In the genomic region with DNA sequence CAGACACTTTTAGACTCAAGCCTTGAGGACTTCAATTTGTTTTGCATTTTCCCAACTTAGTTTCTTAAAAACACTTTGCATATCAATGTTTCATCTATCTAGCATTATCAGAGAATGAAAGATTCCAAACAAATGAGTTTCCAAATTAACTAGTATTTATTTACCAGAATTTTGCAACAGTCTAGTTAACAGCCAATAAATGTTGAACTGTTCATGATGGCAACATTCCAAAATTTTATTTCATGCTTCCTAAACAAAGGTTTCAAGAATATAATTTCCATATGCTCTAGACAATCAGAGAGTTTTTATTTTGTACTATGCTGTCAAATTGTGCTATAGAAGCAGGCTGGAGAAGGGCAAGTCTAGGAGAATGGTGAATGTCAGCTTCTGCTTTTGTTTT, we compare ENCODE assay signal across 25 mouse cellular contexts. TPM values are rescaled to one million over a fixed set of nuclear protein-coding genes. Genes with fewer than 3 reads are reported as not detected.
DNase-seq lines count a peak whose midpoint lies in the region; ATAC-seq and TF ChIP-seq lines count a peak whose summit lies in the region.
"Had no signal": no experiment of that assay in that cellular context is flagged by ENCODE, and none has a peak within 500 bp of the region (broad histone marks: within the 10 kb centered on the region; RNA-seq: fewer than 3 reads in every experiment).

No protein-coding gene starts in this region.

- H3K4me1 ChIP-seq in embryonic facial prominence, embryonic 13.5 days: peaks cover 18% of the 10 kb centered on the region
- no peaks in the 10 kb centered on the region for H3K4me1 ChIP-seq in embryonic facial prominence, embryonic 10.5 days
- no peaks in the 10 kb centered on the region for H3K4me1 ChIP-seq in lung, embryonic 14.5 days (ENCODE audit: insufficient read depth)
- H3K4me1 ChIP-seq in lung, embryonic 16.5 days (replicated peaks; ENCODE audit: control insufficient read depth, insufficient read depth, low read length): no peaks in the 10 kb centered on the region
- H3K4me1 ChIP-seq: forebrain, embryonic 10.5 days; forebrain, embryonic 12.5 days had no signal

- H3K27me3 ChIP-seq in embryonic facial prominence, embryonic 13.5 days: no peaks in the 10 kb centered on the region
- no peaks in the 10 kb centered on the region for H3K27me3 ChIP-seq in embryonic facial prominence, embryonic 10.5 days (replicated peaks; ENCODE audit: low read depth, poor library complexity, severe bottlenecking)
- H3K27me3 ChIP-seq in lung, embryonic 14.5 days (ENCODE audit: insufficient read depth, low read length): no peaks in the 10 kb centered on the region
- no peaks in the 10 kb centered on the region for H3K27me3 ChIP-seq in lung, embryonic 16.5 days (ENCODE audit: control insufficient read depth, insufficient read depth, low read depth, low read length)
- H3K27me3 ChIP-seq: CH12.LX; forebrain, embryonic 12.5 days; Patski had no signal

- H3K4me2 ChIP-seq in embryonic facial prominence, embryonic 13.5 days: no peak overlapping the region
- no peak overlapping the region for H3K4me2 ChIP-seq in lung, embryonic 14.5 days
- H3K4me2 ChIP-seq in lung, embryonic 16.5 days (ENCODE audit: low read depth, low read length): no peak overlapping the region
- H3K4me2 ChIP-seq: forebrain, embryonic 12.5 days had no signal

- H3K9me3 ChIP-seq in embryonic facial prominence, embryonic 13.5 days: no peaks in the 10 kb centered on the region
- H3K9me3 ChIP-seq in embryonic facial prominence, embryonic 10.5 days: no peaks in the 10 kb centered on the region
- no peaks in the 10 kb centered on the region for H3K9me3 ChIP-seq in lung, embryonic 14.5 days (ENCODE audit: low read depth, low read length)
- H3K9me3 ChIP-seq in lung, embryonic 16.5 days (ENCODE audit: control insufficient read depth, low read length): no peaks in the 10 kb centered on the region
- H3K9me3 ChIP-seq: forebrain, embryonic 10.5 days; forebrain, embryonic 12.5 days; G1E had no signal

- no peak overlapping the region for H3K4me3 ChIP-seq in embryonic facial prominence, embryonic 13.5 days
- H3K4me3 ChIP-seq in embryonic facial prominence, embryonic 10.5 days: no peak overlapping the region
- no peak overlapping the region for H3K4me3 ChIP-seq in lung, embryonic 14.5 days (ENCODE audit: low read depth, low read length)
- no peak overlapping the region for H3K4me3 ChIP-seq in lung, embryonic 16.5 days (ENCODE audit: low read length)
- H3K4me3 ChIP-seq: erythroblast, embryonic 14.5 days; forebrain, embryonic 10.5 days; forebrain, embryonic 12.5 days had no signal

- H3K9ac ChIP-seq in embryonic facial prominence, embryonic 13.5 days: no peak overlapping the region
- H3K9ac ChIP-seq in lung, embryonic 14.5 days: no peak overlapping the region
- no peak overlapping the region for H3K9ac ChIP-seq in lung, embryonic 16.5 days (ENCODE audit: low read length)
- H3K9ac ChIP-seq: forebrain, embryonic 12.5 days had no signal

- H3K36me3 ChIP-seq in embryonic facial prominence, embryonic 13.5 days: peaks cover 8% of the 10 kb centered on the region; the same call in 1 of the 2 replicates
- no peaks in the 10 kb centered on the region for H3K36me3 ChIP-seq in embryonic facial prominence, embryonic 10.5 days (replicated peaks)
- H3K36me3 ChIP-seq in lung, embryonic 14.5 days (ENCODE audit: insufficient read depth): 0 out of 2 replicates have a peak, but pooled peaks cover 5% of the 10 kb centered on the region
- H3K36me3 ChIP-seq in lung, embryonic 16.5 days (ENCODE audit: control insufficient read depth, insufficient read depth, low read length): no peaks in the 10 kb centered on the region
- H3K36me3 ChIP-seq: forebrain, embryonic 10.5 days; forebrain, embryonic 12.5 days had no signal

- TF ChIP-seq CTCF in lung, embryonic 14.5 days (IDR thresholded peaks at IDR 0.05; ENCODE audit: low read depth): no peak

- DNase-seq in embryonic facial prominence, embryonic 10.5 days (ENCODE audit: low spot score): no peak
- DNase-seq in lung, embryonic 14.5 days: peak; percentile 63
- no peak for DNase-seq in lung, adult 18-20 months
- DNase-seq in lung, postnatal 4 days: no peak
- DNase-seq: adrenal gland, adult 8-10 months; adrenal gland, postnatal 14 days; adrenal gland, postnatal 36 days; B cell, adult 2 months; cerebellum, adult 11-12 months; cerebellum, adult 2 months; cerebellum, adult 9-10 months; cerebellum, postnatal 10 days; cerebellum, postnatal 25 days had no signal

- ATAC-seq in embryonic facial prominence, embryonic 13.5 days (ENCODE audit: insufficient number of reproducible peaks, insufficient read depth, low FRiP score, low TSS enrichment, low read depth): no peak
- no peak for ATAC-seq in lung, embryonic 14.5 days (ENCODE audit: insufficient read depth)
- ATAC-seq in lung, embryonic 16.5 days (ENCODE audit: low read depth): peak; percentile 66
- ATAC-seq: activated CD4-positive, CD25-positive, alpha-beta regulatory T cell, adult 4 months; CD4-positive, CD25-positive, alpha-beta regulatory T cell, adult 4 months; forebrain, embryonic 14.5 days; forebrain, embryonic 16.5 days; Patski had no signal

- H3K27ac ChIP-seq in embryonic facial prominence, embryonic 13.5 days: 0 out of 2 replicates have a peak overlapping the region, but pooled peaks have one; percentile 64
- H3K27ac ChIP-seq in embryonic facial prominence, embryonic 10.5 days (replicated peaks): no peak overlapping the region
- no peak overlapping the region for H3K27ac ChIP-seq in lung, embryonic 14.5 days (ENCODE audit: low read depth)
- no peak overlapping the region for H3K27ac ChIP-seq in lung, embryonic 16.5 days (ENCODE audit: low read length)
- H3K27ac ChIP-seq: forebrain, embryonic 10.5 days; forebrain, embryonic 12.5 days had no signal

RNA-seq across cellular contexts. Expression of a gene that starts 12.1 kb away (rescaled TPM):
- 42.8 and 47.0 TPM in 2 replicates for polyA plus RNA-seq in embryonic facial prominence, embryonic 13.5 days (2015; fragmentation: Nextera tagmentation; extraction: Ambion mirVana)
- polyA plus RNA-seq in embryonic facial prominence, embryonic 10.5 days (2016; fragmentation: Nextera tagmentation; extraction: Ambion mirVana): 49.8 and 51.7 TPM in 2 replicates
- 36.9 and 42.0 TPM in 2 replicates for polyA plus RNA-seq in lung, embryonic 14.5 days (2014; fragmentation: Nextera tagmentation; extraction: Ambion mirVana)
- polyA plus RNA-seq in lung, embryonic 16.5 days (2015; fragmentation: Nextera tagmentation; extraction: Ambion mirVana): 29.8 and 31.3 TPM in 2 replicates

RNA-seq across cellular contexts. Expression of a gene that starts 12.4 kb away (rescaled TPM):
- polyA plus RNA-seq in embryonic facial prominence, embryonic 13.5 days (2015; fragmentation: Nextera tagmentation; extraction: Ambion mirVana): 4.7 and 6.5 TPM in 2 replicates
- polyA plus RNA-seq in embryonic facial prominence, embryonic 10.5 days (2016; fragmentation: Nextera tagmentation; extraction: Ambion mirVana): 3.6 and 4.2 TPM in 2 replicates
- 4.6 and 7.4 TPM in 2 replicates for polyA plus RNA-seq in lung, embryonic 14.5 days (2014; fragmentation: Nextera tagmentation; extraction: Ambion mirVana)
- polyA plus RNA-seq in lung, embryonic 16.5 days (2015; fragmentation: Nextera tagmentation; extraction: Ambion mirVana): 5.1 and 5.2 TPM in 2 replicates

RNA-seq across cellular contexts. Expression of a gene that starts 59.5 kb away (rescaled TPM):
- 4.7 and 4.8 TPM in 2 replicates for polyA plus RNA-seq in embryonic facial prominence, embryonic 13.5 days (2015; fragmentation: Nextera tagmentation; extraction: Ambion mirVana)
- 0.36 and 0.41 TPM in 2 replicates for polyA plus RNA-seq in embryonic facial prominence, embryonic 10.5 days (2016; fragmentation: Nextera tagmentation; extraction: Ambion mirVana)
- 2.9 and 4.1 TPM in 2 replicates for polyA plus RNA-seq in lung, embryonic 14.5 days (2014; fragmentation: Nextera tagmentation; extraction: Ambion mirVana)
- 2.8 and 3.1 TPM in 2 replicates for polyA plus RNA-seq in lung, embryonic 16.5 days (2015; fragmentation: Nextera tagmentation; extraction: Ambion mirVana)
- polyA plus RNA-seq: erythroblast, embryonic 14.5 days had no signal
